Mouse (Mus musculus) macrophage (primary cell): ENCODE data around the gene Ccdc155. TPM values are rescaled to one million over a fixed set of nuclear protein-coding genes. Genes with fewer than 3 reads are reported as not detected.
A peak's percentile ranks its signal among the peaks of the same experiment; 100 is the strongest.

Source experiments
- H3K27ac ChIP-seq: fragments of 350-480 bp; formaldehyde crosslinking; 2 replicates; pipeline ENCODE4 v1.9.0; 2021
- H3K36me3 ChIP-seq: fragments of 350-480 bp; formaldehyde crosslinking; 2 replicates; pipeline ENCODE4 v1.9.0; 2021; ENCODE audit errors: inconsistent target
- H3K4me3 ChIP-seq: fragments of 350-480 bp; formaldehyde crosslinking; 2 replicates; pipeline ENCODE4 v1.9.0; 2021; ENCODE audit errors: inconsistent target
- H3K79me2 ChIP-seq: fragments of 350-480 bp; formaldehyde crosslinking; 2 replicates; pipeline ENCODE4 v1.9.0; 2021; ENCODE audit errors: inconsistent target
- WGBS: methylation state at CpG from one replicate; pipeline ENCODE4 v1.1.7; 2026; ENCODE audit warnings: inconsistent platforms; ENCODE audit not compliant: missing documents; 5-methylcytosine and 5-hydroxymethylcytosine counted together
- polyA plus RNA-seq: library from polyadenylated mRNA; stranded (reverse); fragments of 250-400 nt; gene quantifications from 3 replicates; pipeline ENCODE4 v1.2.4, GENCODE M21; 2018; ENCODE audit warnings: inconsistent platforms

Ccdc155 gene
- polyA plus RNA-seq, 1 experiment from 2014 or later: not detected

GRCm38 (mm10) chr7:45144368-45145174, 60.1 kb downstream of the Ccdc155 start:
- WGBS: 92% methylated on average over 12 of the region's 13 CpGs
- peaks cover 63% of the 10 kb centered on the region for H3K36me3 ChIP-seq

DNA sequence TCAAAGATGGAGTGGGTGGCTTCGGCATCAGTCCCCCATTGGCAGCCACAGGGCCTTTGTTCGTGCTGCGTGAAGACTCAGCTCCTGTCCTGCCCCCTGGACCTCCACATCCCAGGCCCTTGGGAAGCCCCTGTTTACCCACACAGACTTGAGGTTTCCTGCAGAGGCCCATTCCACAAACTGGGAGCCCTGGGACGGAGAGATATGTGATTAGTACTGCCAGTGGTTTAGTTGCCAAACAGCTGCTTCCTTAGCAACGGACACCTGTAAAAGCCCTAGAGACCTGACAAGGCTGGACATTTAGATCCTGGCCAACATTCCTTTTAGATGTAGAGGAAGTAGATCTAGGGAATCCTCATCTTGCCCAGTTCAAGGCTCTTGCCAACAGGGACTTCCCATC, 62.8 kb downstream of the Ccdc155 start:
- Histone ChIP-seq H3K79me2 (no peaks in the 10 kb centered on the region), H3K36me3 (peaks cover 50% of the 10 kb centered on the region), H3K27ac (no peak overlapping the region), H3K4me3 (no peak overlapping the region)
- WGBS: 93% methylated on average over 5 of the region's 5 CpGs

More at GRCm38 (mm10) chr7:45144368-45145174, 60.1 kb downstream of the Ccdc155 start:
- no peak overlapping the region for H3K4me3 ChIP-seq
- H3K79me2 ChIP-seq: no peaks in the 10 kb centered on the region
- H3K27ac ChIP-seq: no peak overlapping the region

GRCm38 (mm10) chr7:45141319-45141718, 63.4 kb downstream of the Ccdc155 start:
- Histone ChIP-seq H3K27ac (no peak overlapping the region), H3K36me3 (peaks cover 44% of the 10 kb centered on the region), H3K79me2 (no peaks in the 10 kb centered on the region), H3K4me3 (no peak overlapping the region)
- 74% methylated on average over 3 of the region's 3 CpGs for WGBS

DNA sequence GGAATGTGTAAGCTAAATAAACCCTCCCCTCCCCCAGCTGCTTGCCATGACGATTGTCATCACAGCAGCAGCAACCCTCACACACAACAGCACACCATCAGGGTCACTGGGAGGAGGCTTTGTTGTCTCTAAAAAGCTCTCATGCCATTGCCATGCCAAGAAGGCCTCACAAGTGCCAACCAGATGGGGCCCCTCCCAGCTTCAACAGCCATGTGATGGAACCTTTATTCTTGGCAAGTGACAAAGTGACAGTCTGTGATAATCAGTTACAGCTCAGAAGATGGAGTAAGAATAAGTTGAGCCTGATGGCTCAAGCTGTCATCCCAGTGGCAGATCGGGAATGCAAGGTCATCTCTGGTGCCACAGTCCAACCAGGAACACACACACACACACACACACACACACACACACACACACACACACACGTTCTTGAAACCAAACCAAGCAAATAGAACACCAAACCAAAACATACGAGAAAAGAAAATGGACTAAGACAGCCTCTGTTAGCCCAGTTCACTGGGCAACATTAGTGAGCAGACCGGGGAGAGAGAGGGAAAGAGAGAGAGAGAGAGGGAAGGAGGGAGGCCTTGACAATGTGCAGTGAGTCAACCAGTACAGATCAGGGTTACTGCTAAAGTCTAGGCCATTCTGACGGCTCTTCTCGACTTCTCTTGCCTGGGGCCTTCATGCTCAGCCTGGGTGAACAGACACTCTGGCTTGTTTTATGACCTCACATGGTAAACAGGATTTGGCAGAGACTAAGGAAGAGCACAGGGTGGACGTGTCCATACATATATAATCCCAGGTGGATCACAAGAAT, 64.6 kb downstream of the Ccdc155 start:
- Histone ChIP-seq H3K79me2 (no peaks in the 10 kb centered on the region), H3K36me3 (peaks cover 32% of the 10 kb centered on the region), H3K27ac (no peak overlapping the region), H3K4me3 (no peak overlapping the region)
- WGBS: 98% methylated on average over 6 of the region's 8 CpGs

DNA sequence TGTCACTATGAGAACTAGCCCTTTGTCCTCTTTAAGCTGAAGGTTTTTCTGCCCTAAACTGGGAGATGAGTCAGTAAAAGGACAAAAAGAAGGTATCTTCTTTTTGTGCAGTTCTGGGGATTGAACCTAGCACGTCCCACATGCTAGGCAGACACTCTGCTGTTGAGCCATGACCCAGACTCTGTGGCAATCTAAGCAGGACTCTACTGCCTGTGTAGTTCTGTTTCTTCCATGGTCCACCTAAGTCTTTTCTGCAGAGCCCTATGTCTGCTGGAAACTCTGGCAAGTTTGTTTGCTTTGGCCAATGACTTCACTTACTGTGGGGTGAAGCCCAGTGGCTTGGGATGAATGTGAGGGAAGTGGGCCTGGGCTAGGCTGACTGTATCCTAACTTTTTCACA, 66.3 kb downstream of the Ccdc155 start:
- 93% methylated on average over 1 of the region's 1 CpGs for WGBS
- H3K27ac ChIP-seq: no peak overlapping the region
- no peak overlapping the region for H3K4me3 ChIP-seq
- H3K79me2 ChIP-seq: no peaks in the 10 kb centered on the region
- peaks cover 17% of the 10 kb centered on the region; the same call in 1 of the 2 replicates for H3K36me3 ChIP-seq

DNA sequence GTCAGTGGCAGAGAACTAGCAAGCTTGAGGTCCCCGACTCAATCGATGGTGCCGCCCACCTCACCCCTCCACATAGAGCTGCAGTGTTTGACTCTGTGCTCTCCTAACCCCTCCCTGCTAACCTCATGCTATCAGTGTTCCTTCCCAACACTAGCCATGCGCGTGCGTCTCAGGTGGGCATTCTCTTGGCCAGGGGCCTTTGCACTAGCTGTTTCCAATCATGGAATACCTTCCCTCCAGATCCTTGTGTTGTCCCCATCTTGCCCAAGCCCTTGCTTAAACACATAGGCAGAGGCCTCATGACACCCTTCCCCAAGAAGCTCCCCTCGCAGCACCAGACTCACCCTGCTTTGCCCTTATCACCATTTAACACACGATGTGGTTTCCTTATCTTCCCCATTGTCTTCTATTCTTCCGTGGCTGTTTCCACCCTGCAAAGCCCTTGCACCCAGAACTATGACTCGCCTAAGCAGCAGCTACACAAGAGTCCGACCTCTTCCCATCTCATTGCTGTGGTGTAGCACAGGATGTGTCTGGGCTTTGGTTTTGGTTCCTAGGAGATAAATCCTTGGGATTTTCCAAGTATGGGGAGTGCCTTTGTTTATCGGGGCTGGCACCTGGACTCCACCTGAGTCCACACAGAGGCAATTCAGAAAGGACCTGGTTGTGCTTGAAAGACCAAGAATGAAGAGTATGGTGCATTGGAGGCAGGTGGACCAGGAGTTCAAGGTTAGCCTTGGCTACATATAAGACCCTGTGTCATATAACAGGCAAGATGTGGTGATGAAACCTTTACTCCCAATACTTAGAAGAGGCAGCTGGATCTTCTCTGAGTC, 67.3 kb downstream of the Ccdc155 start:
- H3K4me3 ChIP-seq: no peak overlapping the region
- H3K27ac ChIP-seq: no peak overlapping the region
- WGBS: 37% methylated on average over 12 of the region's 12 CpGs

DNA sequence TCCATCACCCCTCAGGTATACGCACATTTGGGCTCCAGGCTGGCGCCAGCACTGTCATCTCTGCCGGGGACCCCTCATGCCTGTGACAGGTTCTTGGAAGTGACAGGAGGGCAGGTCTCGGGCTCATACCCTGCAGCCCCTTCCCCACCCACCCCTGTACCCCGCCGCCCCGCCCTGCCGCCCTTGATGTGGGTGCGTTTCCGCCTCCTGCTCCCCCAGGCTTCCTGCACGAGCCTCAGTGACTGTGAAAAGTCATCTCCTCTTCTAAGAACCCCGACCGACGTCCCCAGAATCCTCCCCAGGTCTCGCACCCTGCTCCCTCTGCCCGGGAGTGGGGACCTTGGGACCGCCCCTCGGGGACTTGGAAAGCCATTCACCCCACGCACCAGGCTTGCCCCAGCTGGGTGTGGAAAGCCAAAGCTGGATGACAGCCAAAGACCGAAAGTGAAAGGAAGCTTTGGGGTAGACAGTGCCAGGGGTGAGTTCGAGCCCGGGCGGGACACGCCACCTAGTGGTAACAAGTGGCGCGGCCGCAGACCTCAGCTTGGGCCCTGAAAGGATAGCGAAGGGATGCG, 68.6 kb downstream of the Ccdc155 start, which contains the start of the genes Gm45713 and Flt3l:
Gm45713 (minus strand) TSS at position 239 of the 575 bp plus-strand sequence.
Flt3l (minus strand) TSS at position 440 of the 575 bp plus-strand sequence.
- WGBS: 1% methylated on average over 21 of the region's 29 CpGs
- H3K27ac ChIP-seq: peak within 1 kb of the TSS; percentile 71

More for the DNA sequence above, 67.3 kb downstream of the Ccdc155 start:
- 0 out of 2 replicates have a peak, but pooled peaks cover 6% of the 10 kb centered on the region for H3K36me3 ChIP-seq
- no peaks in the 10 kb centered on the region for H3K79me2 ChIP-seq

DNA sequence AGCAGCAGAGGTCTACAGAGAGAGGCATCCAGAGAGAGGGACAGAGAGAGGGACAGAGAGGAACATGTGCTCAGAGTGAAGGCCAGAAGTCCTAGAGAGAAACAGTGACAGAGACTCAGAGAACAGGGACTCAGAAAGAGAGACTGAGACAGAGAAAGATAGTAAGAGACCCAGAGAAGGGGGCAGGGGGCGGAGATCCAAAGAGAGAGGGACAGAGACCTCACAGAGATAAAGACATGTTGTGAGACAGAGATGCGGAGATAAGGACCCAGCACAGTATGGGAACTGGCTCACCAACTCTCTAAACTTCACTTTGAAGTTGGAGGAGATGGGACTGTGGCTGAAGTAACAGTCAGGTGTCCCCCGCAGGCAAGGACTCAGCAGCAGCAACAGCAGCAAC, 69.3 kb downstream of the Ccdc155 start:
- no peaks in the 10 kb centered on the region for H3K36me3 ChIP-seq
- no peaks in the 10 kb centered on the region for H3K79me2 ChIP-seq
- H3K4me3 ChIP-seq: peak overlapping the region; percentile 62
- H3K27ac ChIP-seq: peak overlapping the region; percentile 71; the same call in 1 of the 2 replicates
- 69% methylated on average over 3 of the region's 3 CpGs for WGBS

More for the DNA sequence above, 68.6 kb downstream of the Ccdc155 start, which contains the start of the genes Gm45713 and Flt3l:
- no peaks in the 10 kb centered on the region for H3K36me3 ChIP-seq
- peak within 1 kb of the TSS; percentile 62 for H3K4me3 ChIP-seq
- no peaks in the 10 kb centered on the region for H3K79me2 ChIP-seq

DNA sequence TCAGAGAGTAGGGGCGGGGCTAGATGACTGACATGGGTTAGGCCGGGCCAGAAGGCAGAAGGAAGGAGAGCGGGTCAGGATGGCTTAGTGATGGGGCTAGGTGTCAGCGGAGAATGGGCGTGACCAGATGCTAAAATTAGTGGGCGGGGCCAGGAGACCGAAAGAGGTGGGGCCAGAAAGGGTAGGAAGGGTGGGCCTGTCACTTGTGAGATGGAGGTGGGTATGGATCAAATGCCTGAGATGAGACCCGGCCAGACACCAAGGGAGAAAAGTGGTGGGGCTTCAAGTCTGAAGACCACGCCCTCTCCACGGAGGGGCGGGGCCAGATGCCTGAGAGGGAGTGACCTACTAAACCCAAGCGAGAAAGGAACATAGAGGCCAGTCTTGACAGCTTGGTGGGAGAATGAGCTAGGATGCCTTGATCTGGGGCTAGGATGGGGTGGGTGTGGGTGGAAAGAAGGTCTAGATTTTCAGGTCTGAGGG, 70.1 kb downstream of the Ccdc155 start:
- Histone ChIP-seq H3K79me2 (no peaks in the 10 kb centered on the region), H3K27ac (no peak overlapping the region), H3K4me3 (no peak overlapping the region)

More for the DNA sequence above, 70.1 kb downstream of the Ccdc155 start:
- H3K36me3 ChIP-seq: no peaks in the 10 kb centered on the region
- WGBS: 39% methylated on average over 12 of the region's 12 CpGs

Other genes starting within 250 kb of the Ccdc155 start
- gene Cpt1c, start 230.0 kb downstream of the Ccdc155 start, polyA plus RNA-seq: not detected in 3 replicates
- gene Prmt1, start 218.3 kb downstream of the Ccdc155 start, polyA plus RNA-seq: 53.7 to 169 TPM (median 55.6 TPM) in 3 replicates
- gene Irf3, start 207.2 kb downstream of the Ccdc155 start, polyA plus RNA-seq: 30.9 to 55.5 TPM (median 35.0 TPM) in 3 replicates
- gene Bcl2l12, start 206.2 kb downstream of the Ccdc155 start, polyA plus RNA-seq: 10.9 to 14.5 TPM (median 12.9 TPM) in 3 replicates
- gene Scaf1, start 188.5 kb downstream of the Ccdc155 start, polyA plus RNA-seq: 32.6 to 36.9 TPM (median 32.9 TPM) in 3 replicates
- 23.5 to 51.8 TPM (median 29.9 TPM) in 3 replicates for gene Rras, start 186.9 kb downstream of the Ccdc155 start, polyA plus RNA-seq
- gene Prr12, start 152.0 kb downstream of the Ccdc155 start, polyA plus RNA-seq: 15.5 to 17.7 TPM (median 17.1 TPM) in 3 replicates
- gene Nosip, start 142.5 kb downstream of the Ccdc155 start, polyA plus RNA-seq: 40.1 to 50.7 TPM (median 45.7 TPM) in 3 replicates
- 19.0 to 31.7 TPM (median 28.6 TPM) in 3 replicates for gene Prrg2, start 142.2 kb downstream of the Ccdc155 start, polyA plus RNA-seq
- 0.67 to 5.1 TPM (median 3.1 TPM) in 3 replicates for gene Rcn3, start 112.7 kb downstream of the Ccdc155 start, polyA plus RNA-seq
- gene Fcgrt, start 101.0 kb downstream of the Ccdc155 start, polyA plus RNA-seq: 84.4 to 284 TPM (median 160 TPM) in 3 replicates
- 1,184 to 1,556 TPM (median 1,388 TPM) in 3 replicates for gene Rps11, start 80.5 kb downstream of the Ccdc155 start, polyA plus RNA-seq
- 804 to 2,026 TPM (median 1,578 TPM) in 3 replicates for gene Rpl13a, start 76.1 kb downstream of the Ccdc155 start, polyA plus RNA-seq
- gene Gm45713, start 68.7 kb downstream of the Ccdc155 start, polyA plus RNA-seq: not detected in 3 replicates
- 4.4 to 9.9 TPM (median 8.0 TPM) in 3 replicates for gene Flt3l, start 68.5 kb downstream of the Ccdc155 start, polyA plus RNA-seq
- gene Pih1d1, start 50.6 kb downstream of the Ccdc155 start, polyA plus RNA-seq: 34.1 to 75.8 TPM (median 39.7 TPM) in 3 replicates
- 13.0 to 39.0 TPM (median 19.2 TPM) in 3 replicates for gene Aldh16a1, start 50.3 kb downstream of the Ccdc155 start, polyA plus RNA-seq
- gene Slc17a7, start 40.9 kb downstream of the Ccdc155 start, polyA plus RNA-seq: not detected in 3 replicates
- not detected in 3 replicates for gene Gfy, start 25.3 kb downstream of the Ccdc155 start, polyA plus RNA-seq
- not detected in 3 replicates for gene Pth2, start 23.9 kb downstream of the Ccdc155 start, polyA plus RNA-seq
- not detected in 3 replicates for gene Dkkl1, start 7.3 kb upstream of the Ccdc155 start, polyA plus RNA-seq
- not detected in 3 replicates for gene Tead2, start 10.9 kb upstream of the Ccdc155 start, polyA plus RNA-seq
- gene Cd37, start 34.2 kb upstream of the Ccdc155 start, polyA plus RNA-seq: 88.2 to 139 TPM (median 131 TPM) in 3 replicates
- gene Slc6a16, start 36.2 kb upstream of the Ccdc155 start, polyA plus RNA-seq: not detected in 3 replicates
- not detected in 3 replicates for gene Slc6a21, start 72.6 kb upstream of the Ccdc155 start, polyA plus RNA-seq
- 4.2 to 6.1 TPM (median 4.7 TPM) in 3 replicates for gene Trpm4, start 128.9 kb upstream of the Ccdc155 start, polyA plus RNA-seq
- gene Hrc, start 130.4 kb upstream of the Ccdc155 start, polyA plus RNA-seq: not detected in 3 replicates
- 0.27 to 0.75 TPM in 2 of 3 replicates, not detected in the other for gene Ppfia3, start 162.1 kb upstream of the Ccdc155 start, polyA plus RNA-seq
- 0.50 TPM in 1 of 3 replicates, not detected in the others for gene Lin7b, start 165.7 kb upstream of the Ccdc155 start, polyA plus RNA-seq
- 174 to 235 TPM (median 186 TPM) in 3 replicates for gene Snrnp70, start 190.8 kb upstream of the Ccdc155 start, polyA plus RNA-seq
- gene Kcna7, start 200.8 kb upstream of the Ccdc155 start, polyA plus RNA-seq: not detected in 3 replicates
- not detected in 3 replicates for gene Ntf5, start 208.8 kb upstream of the Ccdc155 start, polyA plus RNA-seq
- not detected in 3 replicates for gene Lhb, start 215.9 kb upstream of the Ccdc155 start, polyA plus RNA-seq
- 7.1 to 9.5 TPM (median 7.3 TPM) in 3 replicates for gene Gys1, start 230.0 kb upstream of the Ccdc155 start, polyA plus RNA-seq
- 14.9 to 41.5 TPM (median 18.7 TPM) in 3 replicates for gene Ruvbl2, start 233.2 kb upstream of the Ccdc155 start, polyA plus RNA-seq